Mouse (Mus musculus): ENCODE results near the gene Tmed8.

DNA sequence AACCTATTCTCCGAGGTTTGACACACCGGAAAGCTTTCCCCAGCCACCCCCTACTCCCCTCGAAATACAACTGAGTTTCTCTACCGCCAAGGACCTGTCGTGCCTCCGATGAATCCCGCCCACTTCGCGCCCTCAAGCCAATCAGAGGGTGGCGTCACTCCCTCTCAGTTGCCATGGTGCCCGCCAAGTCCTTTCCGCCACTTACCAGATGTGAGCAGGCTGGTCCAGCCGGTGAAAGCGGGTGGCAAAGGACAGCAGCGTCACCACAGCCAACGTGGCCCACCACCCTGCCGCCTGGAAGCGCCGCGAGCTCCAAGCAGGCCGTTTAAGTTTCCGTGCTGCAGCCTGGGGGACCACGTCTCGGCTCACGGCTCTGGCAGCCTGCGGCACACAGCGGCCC is 53.3 kb downstream of the Tmed8 start, which contains the start of gene Gstz1:
- TF ChIP-seq CEBPB (IDR thresholded peaks at IDR 0.05; ENCODE audit: insufficient read depth, poor library complexity, severe bottlenecking), result no peak
- TF ChIP-seq POLR2A (IDR thresholded peaks at IDR 0.05; ENCODE audit: insufficient read length, low read depth), result peak; percentile 72
- no peak for TF ChIP-seq POLR2AphosphoS2 (IDR thresholded peaks at IDR 0.05; ENCODE audit: insufficient read length, low read depth)
- no peak for TF ChIP-seq E2F4 (IDR thresholded peaks at IDR 0.05; ENCODE audit: insufficient read depth)
- no peak for TF ChIP-seq TCF12 (IDR thresholded peaks at IDR 0.05; ENCODE audit: insufficient read depth, poor library complexity, severe bottlenecking)
- no peak for TF ChIP-seq REST (IDR thresholded peaks at IDR 0.05; ENCODE audit: insufficient read depth, insufficient read length)
- no peak for TF ChIP-seq MAX (IDR thresholded peaks at IDR 0.05; ENCODE audit: low read depth)
- no peak for TF ChIP-seq USF1 (IDR thresholded peaks at IDR 0.05; ENCODE audit: low read depth)
- TF ChIP-seq MYOD1 (IDR thresholded peaks at IDR 0.05; ENCODE audit: control insufficient read depth in 1 of 3, insufficient read length in 2 of 3, low read depth in 2 of 3), result peak in 1 of 3 experiments; percentile 15
- no peak for TF ChIP-seq SRF (IDR thresholded peaks at IDR 0.05; ENCODE audit: control insufficient read depth, insufficient read length, low read depth)

Data from myocyte (in vitro differentiated cells).